Mouse (Mus musculus) midbrain, embryonic 14.5 days (tissue): ENCODE measurements around the gene Ppp1r12a. TPM values are rescaled to one million over a fixed set of nuclear protein-coding genes. Genes with fewer than 3 reads are reported as not detected.

Experiments used
- ATAC-seq: fragments of 200-750 bp; cut with Nextera tagmentation; 2 replicates; pipeline ENCODE4 v1.8.0; 2017; ENCODE audit warnings: moderate number of reproducible peaks, moderate library complexity; ENCODE audit not compliant: low FRiP score, low TSS enrichment
- DNase-seq: peaks from one replicate; pipeline ENCODE4 v3.0.0-alpha.2; 2015
- H3K27ac ChIP-seq: fragments of 300-500 bp; sonication (generic); replicated peaks from 2 replicates; pipeline ENCODE4 v1.5.1; 2014; ENCODE audit warnings: mild to moderate bottlenecking, low read depth, low read length, moderate library complexity
- H3K27me3 ChIP-seq: fragments of 300-500 bp; sonication (generic); 2 replicates; pipeline ENCODE4 v1.6.1; 2014; ENCODE audit warnings: low read length, control low read depth, mixed read lengths; ENCODE audit not compliant: control insufficient read depth, insufficient read depth
- H3K36me3 ChIP-seq: fragments of 300-500 bp; sonication (generic); 2 replicates; pipeline ENCODE4 v1.6.1; 2014; ENCODE audit warnings: low read length, control low read depth; ENCODE audit not compliant: control insufficient read depth, insufficient read depth
- H3K4me1 ChIP-seq: fragments of 300-500 bp; sonication (generic); 2 replicates; pipeline ENCODE4 v1.6.1; 2014; ENCODE audit warnings: mild to moderate bottlenecking, antibody characterized with exemption, low read length, control low read depth; ENCODE audit not compliant: control insufficient read depth, insufficient read depth
- H3K4me2 ChIP-seq: fragments of 300-500 bp; sonication (generic); 2 replicates; pipeline ENCODE4 v1.6.1; 2014; ENCODE audit warnings: mild to moderate bottlenecking, low read length, moderate library complexity
- H3K4me3 ChIP-seq: fragments of 300-500 bp; sonication (generic); replicated peaks from 2 replicates; pipeline ENCODE4 v1.5.1; 2014; ENCODE audit warnings: low read depth, low read length
- H3K9ac ChIP-seq: fragments of 300-500 bp; sonication (generic); replicated peaks from 2 replicates; pipeline ENCODE4 v1.6.1; 2014; ENCODE audit warnings: mild to moderate bottlenecking, low read length, moderate library complexity
- H3K9me3 ChIP-seq: fragments of 300-500 bp; sonication (generic); 2 replicates; pipeline ENCODE4 v1.6.1; 2016; ENCODE audit warnings: low read length, control low read depth, mixed read lengths; ENCODE audit not compliant: control insufficient read depth
- WGBS: fragments of 180-500 bp; shearing (Covaris S2); extraction: QIAGEN DNeasy Blood & Tissue Kit; methylation state at CpG from one replicate; pipeline ENCODE4 v1.1.7; 2014; 5-methylcytosine and 5-hydroxymethylcytosine counted together
- polyA plus RNA-seq: library from polyadenylated mRNA; unstranded; fragments of >200 nt; fragmentation: Nextera tagmentation; extraction: Ambion mirVana; gene quantifications from 2 replicates; pipeline ENCODE4 v1.2.1, GENCODE M21; 2014

The Ppp1r12a gene
- polyA plus RNA-seq, result 73.4 and 76.2 TPM in 2 replicates

DNA sequence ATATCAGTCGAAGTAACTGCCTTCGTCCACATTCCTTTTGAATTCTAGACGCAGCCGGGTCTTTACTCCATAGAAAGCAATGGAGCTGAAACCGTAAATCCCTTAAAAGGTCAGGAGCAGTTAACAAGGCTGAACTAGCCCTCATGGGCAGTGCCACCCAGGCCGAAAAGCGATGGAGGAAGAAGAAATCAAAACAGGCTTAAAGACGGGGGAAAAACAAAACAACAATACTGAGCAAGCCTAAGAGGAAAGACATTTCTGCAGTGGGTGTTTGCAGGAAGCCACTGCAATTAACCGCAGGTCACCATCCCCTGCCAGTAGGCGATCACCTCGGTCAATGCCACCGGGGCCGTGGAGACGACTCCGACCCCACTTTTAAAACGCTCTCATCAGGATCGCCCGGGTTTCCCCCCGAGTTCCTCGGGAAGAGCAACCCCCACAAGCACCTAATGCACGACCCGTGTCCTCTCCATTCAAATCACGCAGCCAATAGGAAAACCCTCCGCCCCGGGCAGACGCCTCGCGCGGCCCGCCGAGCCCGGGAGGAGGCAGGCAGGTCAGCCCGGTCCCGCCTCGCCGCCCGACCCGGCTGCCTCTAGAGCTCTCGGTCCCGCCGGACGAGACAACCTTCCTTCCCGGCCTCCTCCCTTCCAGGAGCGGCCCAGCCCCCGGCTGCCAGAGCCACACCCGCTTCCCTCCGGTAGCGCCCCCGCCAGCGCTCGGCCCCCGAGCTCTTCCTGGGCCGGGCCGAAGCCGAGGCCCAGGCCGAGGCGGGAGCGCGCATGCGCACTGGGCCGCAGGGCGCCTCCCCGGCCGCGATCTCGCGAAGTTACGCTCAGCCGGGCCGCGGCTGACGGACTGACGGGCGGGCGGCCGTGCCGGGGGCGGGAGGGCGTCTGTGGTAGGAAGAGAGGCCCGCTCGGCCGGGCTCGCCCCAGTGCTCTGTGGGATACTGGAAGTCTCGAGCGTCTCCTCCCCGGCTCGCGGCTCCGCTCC is at the start of gene Ppp1r12a:
TSS of gene Ppp1r12a (plus strand) at position 933 of the 996 bp plus-strand sequence.
- peak within 1 kb of the TSS; percentile 99 for H3K4me3 ChIP-seq
- no peaks in the 10 kb centered on the region for H3K9me3 ChIP-seq
- DNase-seq (peak; percentile 98), ATAC-seq (peak; percentile 96)
- H3K27ac ChIP-seq, result peak within 1 kb of the TSS; percentile 99
- H3K9ac ChIP-seq, result peak within 1 kb of the TSS; percentile 99
- WGBS, result under 1% methylated on average over 81 of the region's 89 CpGs
- H3K27me3 ChIP-seq, result no peaks in the 10 kb centered on the region
- H3K36me3 ChIP-seq, result no peaks in the 10 kb centered on the region
- peak within 1 kb of the TSS; percentile 74 for H3K4me2 ChIP-seq
- H3K4me1 ChIP-seq, result peaks cover 24% of the 10 kb centered on the region

DNA sequence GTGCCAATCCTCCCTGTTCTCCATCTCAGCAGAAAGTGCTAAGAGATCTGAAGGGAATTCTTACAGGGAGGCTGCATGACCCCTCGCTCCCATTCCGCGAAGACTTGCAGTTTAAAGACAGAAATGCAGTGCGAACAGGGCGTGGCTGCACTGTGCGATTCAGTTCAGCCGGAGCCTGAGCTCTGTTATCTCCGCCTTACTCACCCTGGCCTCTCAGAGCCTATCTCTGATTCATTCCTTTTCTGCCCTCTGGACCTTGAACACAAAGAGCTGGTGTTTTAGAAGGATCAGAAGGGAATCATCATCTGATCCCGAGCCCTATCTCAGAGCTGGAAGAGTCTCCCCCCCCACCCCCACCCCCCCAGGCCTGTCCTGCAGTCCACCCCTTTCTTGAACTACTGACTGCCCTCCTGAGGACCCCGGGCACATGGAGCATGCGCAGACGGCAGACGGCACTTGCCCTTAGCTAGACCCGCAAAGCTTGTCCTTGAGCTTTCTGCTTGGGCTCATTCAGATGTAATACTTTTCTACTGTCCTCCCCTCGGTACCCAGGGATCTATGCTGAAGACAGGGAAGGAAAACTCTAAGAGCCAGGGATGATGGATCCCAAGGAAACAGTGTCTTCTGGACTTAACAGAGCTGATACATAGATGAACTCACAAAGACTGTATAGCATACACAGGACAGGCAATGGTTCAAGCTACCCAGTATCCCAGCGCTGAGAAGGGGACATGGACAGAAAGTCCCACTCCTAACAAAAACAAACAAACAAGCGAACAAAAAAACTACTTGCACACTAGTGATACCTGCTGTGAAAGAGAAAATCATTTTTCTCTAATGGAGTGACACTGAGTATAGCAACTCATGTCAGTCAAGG is 48.4 kb upstream of the Ppp1r12a start:
- no peaks in the 10 kb centered on the region for H3K36me3 ChIP-seq
- H3K27me3 ChIP-seq, result no peaks in the 10 kb centered on the region
- H3K4me3 ChIP-seq, result peak overlapping the region; percentile 6; the same call in 1 of the 2 replicates
- H3K4me1 ChIP-seq, result no peaks in the 10 kb centered on the region
- WGBS, result 50% methylated on average over 17 of the region's 17 CpGs
- peak; percentile 31 for DNase-seq
- no peak overlapping the region for H3K27ac ChIP-seq
- peak overlapping the region; percentile 37; the same call in 1 of the 2 replicates for H3K9ac ChIP-seq
- no peaks in the 10 kb centered on the region for H3K9me3 ChIP-seq
- peak; percentile 46; the same call in 1 of the 2 replicates for ATAC-seq
- peak overlapping the region; percentile 44 for H3K4me2 ChIP-seq

DNA sequence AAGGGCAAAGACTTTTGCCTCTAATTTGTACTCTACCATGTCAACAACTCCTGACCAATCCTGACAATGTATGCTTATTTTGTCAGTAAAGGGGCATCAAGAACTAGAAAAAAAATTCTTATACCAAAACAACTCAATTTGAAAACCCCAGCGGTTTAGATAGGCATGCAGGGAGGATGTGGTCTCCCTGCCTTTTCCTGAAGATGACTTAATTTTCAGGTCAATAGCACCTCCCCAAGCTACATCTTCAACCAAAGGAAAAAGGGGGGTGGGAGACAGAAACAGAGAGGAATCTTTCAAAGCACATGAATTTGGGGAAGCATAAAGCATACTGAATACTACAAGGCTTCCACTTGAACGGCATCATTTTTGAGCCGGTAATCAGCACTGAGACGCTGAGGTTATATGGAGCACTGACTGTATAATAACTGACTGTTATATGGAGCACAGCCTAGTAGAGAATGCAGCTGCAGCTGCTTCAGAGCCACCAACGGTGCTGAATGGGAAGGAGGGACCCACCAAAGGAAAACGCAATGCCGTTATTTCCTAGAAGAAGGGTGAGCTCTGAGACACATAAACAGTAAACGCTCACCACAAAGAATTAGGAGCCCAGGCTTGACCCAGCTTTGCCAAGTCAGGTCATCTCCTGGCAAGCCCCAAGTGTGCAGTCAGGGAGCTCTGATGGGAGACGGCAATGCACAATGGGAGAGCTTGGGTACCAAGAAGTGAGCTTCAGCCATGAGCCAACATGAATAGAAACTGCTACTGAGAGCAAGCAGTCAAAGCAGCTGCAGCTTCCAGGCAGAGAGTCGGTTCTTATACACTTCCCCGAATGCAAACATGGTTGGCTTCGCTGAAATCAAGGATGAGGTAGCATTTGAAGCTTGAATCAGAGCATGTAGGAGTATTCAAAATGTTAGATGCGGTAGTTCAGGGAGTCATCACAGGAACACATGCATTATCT is 43.5 kb upstream of the Ppp1r12a start:
- ATAC-seq (no peak), DNase-seq (no peak)
- H3K27me3 ChIP-seq, result no peaks in the 10 kb centered on the region
- H3K4me1 ChIP-seq, result no peaks in the 10 kb centered on the region
- no peak overlapping the region for H3K4me3 ChIP-seq
- no peak overlapping the region for H3K9ac ChIP-seq
- H3K36me3 ChIP-seq, result no peaks in the 10 kb centered on the region
- no peak overlapping the region for H3K27ac ChIP-seq
- no peaks in the 10 kb centered on the region for H3K9me3 ChIP-seq
- H3K4me2 ChIP-seq, result no peak overlapping the region
- WGBS, result 86% methylated on average over 13 of the region's 13 CpGs

DNA sequence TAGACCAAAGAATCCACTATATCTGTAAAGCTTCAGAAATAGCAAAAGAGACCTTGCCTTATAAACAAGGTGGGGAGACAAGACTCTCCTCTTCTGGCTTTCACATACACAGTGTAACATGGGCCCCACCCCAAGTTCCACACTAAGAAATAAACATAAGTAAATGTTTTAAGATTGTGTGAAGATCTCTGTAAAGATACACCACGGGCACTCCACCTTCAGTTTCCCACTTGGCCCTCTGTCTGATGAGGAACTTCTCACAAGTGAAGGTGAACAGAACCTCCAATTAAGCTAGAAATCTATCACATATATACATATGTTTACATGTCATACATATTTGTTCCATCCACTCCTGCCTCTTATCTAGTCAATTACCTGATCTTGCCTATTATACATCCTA is 42.6 kb upstream of the Ppp1r12a start:
- DNase-seq (no peak), ATAC-seq (no peak)
- no peak overlapping the region for H3K4me3 ChIP-seq
- H3K36me3 ChIP-seq, result no peaks in the 10 kb centered on the region
- no peak overlapping the region for H3K9ac ChIP-seq
- H3K9me3 ChIP-seq, result no peaks in the 10 kb centered on the region
- H3K4me1 ChIP-seq, result no peaks in the 10 kb centered on the region
- no peak overlapping the region for H3K27ac ChIP-seq
- 88% methylated on average over 1 of the region's 1 CpGs for WGBS
- H3K4me2 ChIP-seq, result no peak overlapping the region
- no peaks in the 10 kb centered on the region for H3K27me3 ChIP-seq

DNA sequence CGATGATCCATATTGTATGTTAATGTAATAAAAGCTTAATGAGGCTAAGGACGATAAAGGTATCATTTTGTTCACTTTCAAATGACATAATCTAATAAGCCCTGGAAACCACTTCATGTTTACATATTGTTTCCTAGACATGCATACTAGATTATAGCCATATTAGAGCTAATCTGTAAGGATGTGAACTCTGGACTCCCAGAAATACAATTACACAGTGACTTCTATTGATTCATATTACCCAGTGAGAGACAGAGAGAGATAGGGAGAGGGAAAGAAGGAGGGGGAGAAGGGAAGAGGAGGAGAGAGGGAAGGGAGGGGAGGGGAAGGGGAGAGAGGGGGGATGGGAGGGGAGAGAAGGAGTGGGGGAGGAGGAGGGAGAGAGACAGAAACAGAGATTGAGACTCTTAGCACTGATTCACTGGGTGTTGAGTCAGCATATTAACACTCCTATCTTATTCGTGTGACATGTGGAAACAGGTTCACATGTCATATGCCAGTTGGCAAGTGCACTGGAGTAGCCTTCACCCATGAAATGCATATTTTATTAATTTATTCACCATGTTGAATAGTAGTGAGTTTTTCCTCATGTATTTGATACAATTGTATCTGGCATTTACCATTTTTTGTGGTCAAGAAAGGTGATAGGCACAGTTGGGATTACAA is 36.9 kb upstream of the Ppp1r12a start:
- H3K4me2 ChIP-seq, result no peak overlapping the region
- no peak for DNase-seq
- no peak overlapping the region for H3K9ac ChIP-seq
- no peaks in the 10 kb centered on the region for H3K36me3 ChIP-seq
- no peak overlapping the region for H3K4me3 ChIP-seq
- no peaks in the 10 kb centered on the region for H3K27me3 ChIP-seq
- WGBS, result 87% methylated on average over 3 of the region's 3 CpGs
- no peaks in the 10 kb centered on the region for H3K9me3 ChIP-seq
- no peak overlapping the region for H3K27ac ChIP-seq
- no peak for ATAC-seq
- H3K4me1 ChIP-seq, result no peaks in the 10 kb centered on the region

DNA sequence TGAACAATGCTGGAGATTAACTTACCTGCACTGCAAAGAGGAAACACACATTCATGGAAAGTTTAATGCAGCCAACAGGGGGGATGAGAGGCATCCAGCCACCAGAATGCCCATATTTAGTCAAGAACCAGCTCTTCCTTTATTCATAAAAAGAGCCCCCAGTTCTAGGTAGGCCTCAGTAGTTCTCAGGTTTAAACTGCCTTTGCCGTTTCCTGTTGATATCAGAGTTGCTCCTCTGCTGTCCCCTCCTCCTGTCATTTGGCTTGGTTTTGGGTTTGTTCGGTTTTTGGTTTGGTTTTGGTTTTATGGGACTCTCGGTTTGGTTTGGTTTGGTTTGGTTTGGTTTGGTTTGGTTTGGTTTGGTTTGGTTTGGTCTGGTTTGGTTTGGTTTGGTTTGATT is 32.8 kb upstream of the Ppp1r12a start:
- 93% methylated on average over 3 of the region's 3 CpGs for WGBS
- Histone ChIP-seq H3K36me3 (no peaks in the 10 kb centered on the region), H3K9me3 (no peaks in the 10 kb centered on the region), H3K4me2 (no peak overlapping the region), H3K4me1 (0 out of 2 replicates have a peak, but pooled peaks cover 3% of the 10 kb centered on the region), H3K27me3 (no peaks in the 10 kb centered on the region), H3K27ac (no peak overlapping the region), H3K4me3 (no peak overlapping the region), H3K9ac (no peak overlapping the region)
- ATAC-seq (no peak), DNase-seq (no peak)

DNA sequence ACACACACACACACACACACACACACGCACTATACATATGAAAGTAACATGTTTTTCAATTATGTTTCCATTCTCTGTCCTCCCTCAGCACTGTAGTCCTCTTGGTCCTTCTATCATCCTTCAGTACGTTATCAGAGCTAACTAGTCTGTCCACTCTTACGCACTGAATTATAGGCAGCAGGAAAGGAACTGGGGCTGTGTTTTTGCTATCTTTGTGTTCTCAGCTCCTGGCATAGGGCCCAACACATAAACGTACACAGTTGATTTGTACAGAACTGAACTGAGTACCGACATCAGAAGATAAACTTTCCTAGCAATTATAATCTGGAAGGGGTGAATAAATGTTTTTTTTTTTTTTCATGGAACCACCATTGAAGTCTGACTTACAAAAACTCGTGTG is 30.1 kb upstream of the Ppp1r12a start:
- no peaks in the 10 kb centered on the region for H3K9me3 ChIP-seq
- H3K4me2 ChIP-seq, result no peak overlapping the region
- H3K36me3 ChIP-seq, result no peaks in the 10 kb centered on the region
- H3K4me1 ChIP-seq, result 0 out of 2 replicates have a peak, but pooled peaks cover 3% of the 10 kb centered on the region
- H3K4me3 ChIP-seq, result no peak overlapping the region
- no peaks in the 10 kb centered on the region for H3K27me3 ChIP-seq
- DNase-seq (no peak), ATAC-seq (no peak)
- H3K27ac ChIP-seq, result no peak overlapping the region
- H3K9ac ChIP-seq, result no peak overlapping the region
- WGBS, result 88% methylated on average over 6 of the region's 6 CpGs
